Mouse (Mus musculus): ENCODE data around the gene Slc29a1.

Gene Slc29a1

DNA sequence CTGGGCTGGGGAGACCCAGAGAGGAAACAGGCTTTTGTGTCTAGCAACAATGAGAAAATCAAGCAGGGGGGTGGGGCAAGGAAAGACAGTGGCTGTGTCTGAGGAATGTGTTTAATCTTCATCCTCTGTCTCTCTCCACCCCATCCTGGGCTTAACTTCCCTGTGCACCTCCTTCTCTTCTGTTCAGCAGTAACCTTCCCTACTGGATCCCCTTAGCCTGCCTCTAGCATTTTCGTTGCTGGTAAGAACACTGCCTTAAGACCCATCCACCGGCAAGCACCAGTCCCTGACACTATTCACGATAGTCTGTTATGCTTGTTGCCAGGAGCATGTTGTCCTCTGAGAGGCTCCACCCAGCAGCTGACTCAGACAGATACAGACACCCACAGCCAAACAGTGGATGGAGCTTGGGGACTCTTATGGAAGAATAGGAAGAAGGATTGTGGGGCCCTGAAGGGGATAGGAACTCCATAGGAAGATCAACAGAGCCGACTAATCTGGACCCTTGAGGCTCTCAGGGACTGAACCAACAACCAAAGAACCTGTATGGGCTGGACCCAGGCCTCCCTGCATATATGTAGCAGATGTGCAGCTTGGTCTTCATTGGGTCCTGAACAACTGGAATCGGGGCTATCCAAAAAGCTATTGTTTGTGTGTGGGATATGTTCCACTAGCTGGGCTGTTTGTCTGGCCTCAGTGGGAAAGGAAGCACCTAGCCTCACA is 10.9 kb upstream of the Slc29a1 start:
- DNase-seq, result no peak

DNA sequence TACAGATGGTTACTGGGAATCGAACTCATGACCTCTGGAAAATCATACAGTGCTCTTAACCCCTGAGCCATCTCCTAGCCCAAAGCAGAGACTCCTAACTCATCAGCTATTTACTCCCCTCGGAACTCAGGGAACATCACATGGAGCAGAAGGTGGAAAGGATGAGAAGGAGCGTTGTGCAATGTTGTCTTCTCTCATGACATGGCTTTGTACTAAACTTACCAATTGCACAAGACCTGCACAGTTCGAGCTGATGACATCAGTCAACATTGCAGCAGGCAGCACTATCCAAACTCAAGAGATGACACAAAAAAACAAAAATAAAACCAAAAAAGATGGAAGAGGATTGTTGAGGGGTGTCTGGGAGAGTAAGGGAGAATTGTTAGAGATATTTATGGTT is 9.0 kb upstream of the Slc29a1 start:
- DNase-seq, result no peak

GRCm38 (mm10) chr17:45606992-45607879 is 7.8 kb upstream of the Slc29a1 start:
- no peak for DNase-seq

DNA sequence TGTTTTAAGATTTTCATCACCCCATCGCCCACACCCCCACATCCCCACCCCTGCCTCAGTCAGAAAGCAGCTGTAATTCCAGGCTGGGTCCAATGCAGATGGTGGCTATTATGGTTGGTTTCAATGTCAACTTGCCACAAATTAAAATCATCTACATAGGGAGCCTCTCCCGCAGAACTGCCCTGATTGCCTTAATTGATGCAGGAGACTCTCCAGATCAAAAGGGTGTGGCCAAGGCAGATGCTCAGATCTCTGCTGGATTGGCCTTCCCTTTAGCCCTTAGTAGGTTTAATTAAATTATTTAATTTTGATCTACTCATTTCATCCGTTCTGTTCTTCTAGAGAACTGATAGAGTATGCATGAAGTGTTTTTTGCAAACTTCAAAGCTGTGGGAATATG is 3.6 kb upstream of the Slc29a1 start:
- DNase-seq, result no peak

DNA sequence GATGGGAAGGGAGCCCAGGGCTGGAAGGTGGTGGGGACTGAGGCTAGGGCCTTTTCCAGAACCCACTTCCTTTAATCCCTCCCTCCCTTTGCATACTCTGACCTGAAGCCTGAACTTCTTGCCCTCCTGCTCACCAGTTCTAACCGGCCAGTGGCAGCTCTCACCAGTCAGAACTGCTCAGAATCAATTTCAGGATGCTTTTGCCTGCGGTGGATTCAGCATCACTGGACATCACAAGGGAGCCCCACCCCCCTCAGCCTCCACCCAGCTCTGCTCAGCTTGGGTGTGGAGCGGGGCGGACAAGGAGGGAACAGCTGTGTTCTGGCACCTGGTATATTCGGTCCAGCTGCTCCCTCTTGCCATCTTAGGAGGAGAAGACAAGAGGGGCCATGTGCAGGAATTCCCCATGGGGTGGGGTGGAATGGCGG is 2.5 kb upstream of the Slc29a1 start, which contains the start of gene Mymx:
Gene Mymx, minus strand, starts transcription at position 226 of the 428 bp plus-strand sequence.
- no peak for DNase-seq

DNA sequence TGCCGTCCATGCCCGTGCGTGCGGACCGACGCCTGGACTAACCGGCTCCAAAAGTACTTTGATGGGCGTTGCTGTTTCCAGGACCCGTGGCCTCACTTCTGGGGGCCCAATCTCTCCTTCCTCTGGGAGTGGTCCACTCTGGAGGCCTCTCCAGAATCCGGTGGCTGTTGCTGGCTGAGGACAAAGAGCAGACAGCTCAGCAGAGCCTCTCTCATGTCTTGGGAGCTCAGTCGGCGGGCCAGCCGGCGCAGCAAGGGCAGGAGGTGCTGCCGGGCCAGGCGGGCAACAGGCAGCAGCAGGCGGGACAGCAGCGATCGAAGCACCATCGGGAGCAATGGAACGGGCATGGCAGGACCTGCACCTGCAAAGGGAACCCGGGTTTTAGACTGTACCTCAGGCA is 1.9 kb upstream of the Slc29a1 start:
- DNase-seq, result no peak

DNA sequence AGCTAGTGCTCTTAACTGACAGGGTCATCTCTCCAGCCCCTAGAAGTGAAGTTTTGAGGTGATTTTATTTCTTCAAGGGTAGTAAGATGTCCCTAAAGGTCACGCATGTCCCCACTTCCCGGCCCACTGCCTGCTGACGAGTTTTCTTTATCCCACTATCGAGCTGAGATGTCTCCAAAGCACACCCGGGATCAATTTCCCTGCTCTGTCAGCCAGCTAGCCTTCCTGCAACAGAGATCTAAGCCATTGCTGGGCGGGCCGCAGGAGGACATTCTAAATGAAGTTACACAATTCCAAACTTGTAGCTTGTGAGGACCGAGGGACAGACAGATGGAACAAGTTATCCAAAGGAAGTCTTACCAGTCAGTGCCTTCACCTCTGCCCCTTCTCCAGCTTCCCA is 861 bp upstream of the Slc29a1 start:
- no peak for DNase-seq

- no peak for DNase-seq
Measured at GRCm38 (mm10) chr17:45598891-45599290, 515 bp downstream of the Slc29a1 start.

GRCm38 (mm10) chr17:45598376-45598775 is 1.0 kb downstream of the Slc29a1 start:
- DNase-seq, result no peak

DNA sequence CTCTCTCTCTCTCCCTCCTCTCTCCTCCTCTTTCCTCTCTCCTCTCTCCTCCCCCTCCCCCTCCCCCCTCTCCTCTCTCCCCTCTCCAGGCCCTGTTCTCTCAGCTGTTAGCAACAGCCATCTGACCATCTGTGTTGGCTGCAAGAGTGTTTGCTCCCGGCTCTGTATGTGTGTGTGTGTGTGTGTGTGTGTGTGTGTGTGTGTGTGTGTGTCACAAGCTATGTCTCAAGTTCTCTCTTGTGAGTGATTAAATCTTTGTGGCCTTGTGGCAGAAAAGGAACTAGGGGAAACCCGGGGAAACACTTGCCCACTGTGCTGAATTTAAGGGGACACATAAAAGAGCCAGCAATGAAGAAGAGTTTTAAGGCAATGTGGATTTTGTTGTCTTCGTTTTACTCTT is 1.6 kb downstream of the Slc29a1 start:
- peak in 1 of 2 experiments; percentile 55 for DNase-seq

DNA sequence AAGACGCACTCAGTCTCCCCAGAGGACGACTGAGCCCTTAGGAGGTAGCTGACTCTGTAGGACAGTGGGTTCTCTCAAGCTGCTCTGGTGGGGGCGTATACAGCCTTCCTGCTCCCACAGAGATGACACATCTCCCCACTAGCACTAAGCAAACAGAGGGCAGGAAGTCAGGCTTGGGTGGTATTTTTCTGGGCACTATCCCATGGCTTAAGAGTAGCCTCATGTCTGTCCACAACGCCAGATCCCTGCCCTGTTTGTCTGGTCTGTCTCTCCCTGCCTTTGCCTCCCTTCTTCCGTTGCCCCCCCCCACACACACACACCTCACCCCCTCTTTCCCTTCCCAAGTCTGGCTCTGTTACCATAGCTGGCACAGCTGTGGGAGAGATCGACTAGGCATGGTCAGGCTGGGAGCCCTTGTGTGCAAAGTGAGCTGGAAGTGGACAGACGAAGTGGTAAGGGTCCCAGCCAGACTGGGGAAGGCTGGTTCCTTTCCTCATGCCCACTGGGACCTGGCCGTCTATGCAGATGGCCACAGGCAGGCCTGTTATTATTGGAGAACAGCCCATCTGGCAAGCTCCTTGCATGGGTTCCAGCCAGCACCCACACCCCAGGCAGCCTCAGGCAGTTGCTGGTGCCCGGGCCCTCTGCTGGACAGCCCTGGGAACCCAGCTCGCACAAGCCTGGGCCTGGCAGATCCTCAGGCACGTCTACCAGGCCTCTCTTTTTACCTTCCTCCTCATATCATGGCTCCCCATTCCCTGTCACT is 2.6 kb downstream of the Slc29a1 start:
- peak; percentile 65 to 73 for DNase-seq

DNA sequence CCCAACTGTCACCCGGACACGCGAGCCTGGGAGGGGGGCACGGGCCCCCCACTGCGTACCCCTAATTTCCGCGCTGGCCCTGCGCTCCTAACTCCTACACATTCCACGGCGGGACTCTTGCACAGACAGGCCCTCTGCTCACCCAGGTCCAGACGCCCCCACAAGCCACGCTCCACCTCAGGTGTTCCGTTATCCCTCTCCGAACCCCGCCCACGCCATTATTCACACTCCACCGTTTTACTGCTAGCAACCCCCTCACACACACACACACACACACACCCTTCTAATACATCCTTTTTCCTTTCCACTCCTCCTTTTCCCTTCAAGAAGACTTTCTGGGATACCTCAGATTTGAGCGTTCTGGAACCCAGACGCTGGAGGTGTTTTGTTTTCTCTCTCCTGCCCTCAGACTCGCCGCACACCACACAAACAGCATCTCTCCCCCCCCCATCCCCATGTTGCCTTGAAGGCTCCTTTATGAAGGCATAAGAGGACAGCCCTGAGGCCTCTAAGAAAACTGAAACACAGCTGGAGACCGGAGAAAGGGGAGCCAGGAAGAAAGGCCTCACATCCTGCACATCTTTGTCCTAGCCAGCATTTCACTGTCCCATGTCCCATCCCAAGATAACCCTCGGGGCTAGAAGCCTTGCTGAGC is 3.5 kb downstream of the Slc29a1 start:
- DNase-seq, result peak in 1 of 2 experiments; percentile 56

- DNase-seq, result peak; percentile 80 to 85
Measured at GRCm38 (mm10) chr17:45594881-45595735, 4.3 kb downstream of the Slc29a1 start.

- no peak for DNase-seq
Measured at GRCm38 (mm10) chr17:45594195-45594594, 5.2 kb downstream of the Slc29a1 start.

DNA sequence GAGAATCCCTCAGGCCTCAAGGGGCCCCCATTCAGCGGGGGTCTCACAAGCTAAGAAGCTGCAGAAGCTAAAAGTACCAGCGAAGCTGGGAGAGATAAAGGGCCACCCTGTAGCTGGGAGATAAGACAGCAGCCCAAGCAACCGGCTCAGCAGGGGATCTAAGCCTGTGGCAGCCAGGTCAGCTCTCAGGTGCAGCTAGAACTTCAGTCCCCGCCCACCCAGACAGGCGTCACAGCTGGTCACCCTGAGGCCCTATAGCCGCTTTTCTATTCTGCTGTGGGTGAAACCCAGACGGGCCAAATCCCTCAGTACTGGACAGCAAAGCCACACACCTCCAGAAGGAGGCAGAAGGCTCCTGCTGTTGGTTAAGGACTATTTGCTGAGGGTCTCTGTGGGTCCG is 5.9 kb downstream of the Slc29a1 start:
- no peak for DNase-seq

- DNase-seq, result no peak
Measured at GRCm38 (mm10) chr17:45592606-45593431, 6.6 kb downstream of the Slc29a1 start.

GRCm38 (mm10) chr17:45591701-45592605 is 7.5 kb downstream of the Slc29a1 start:
- peak in 1 of 2 experiments; percentile 64 for DNase-seq

DNA sequence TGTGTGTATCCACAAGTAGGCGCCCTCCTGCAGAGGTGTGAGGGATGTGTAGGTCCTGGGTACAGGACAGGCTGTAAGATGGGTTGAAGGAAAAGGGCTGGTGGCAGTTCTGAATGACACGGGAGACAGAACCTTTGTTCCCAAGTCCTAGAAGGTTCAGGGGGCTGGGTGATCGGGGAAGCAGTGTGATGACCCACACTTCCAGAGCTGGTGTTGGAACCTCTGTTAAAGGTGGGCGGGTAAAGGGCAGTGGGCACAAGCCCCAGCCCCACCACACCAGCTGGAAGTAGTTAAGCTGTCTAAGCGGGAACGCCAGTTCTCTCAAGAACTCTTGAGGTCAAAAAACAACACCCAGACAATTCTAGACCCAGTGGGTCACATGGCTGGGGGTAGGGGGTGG is 9.0 kb downstream of the Slc29a1 start:
- peak in 1 of 2 experiments; percentile 11 for DNase-seq

DNA sequence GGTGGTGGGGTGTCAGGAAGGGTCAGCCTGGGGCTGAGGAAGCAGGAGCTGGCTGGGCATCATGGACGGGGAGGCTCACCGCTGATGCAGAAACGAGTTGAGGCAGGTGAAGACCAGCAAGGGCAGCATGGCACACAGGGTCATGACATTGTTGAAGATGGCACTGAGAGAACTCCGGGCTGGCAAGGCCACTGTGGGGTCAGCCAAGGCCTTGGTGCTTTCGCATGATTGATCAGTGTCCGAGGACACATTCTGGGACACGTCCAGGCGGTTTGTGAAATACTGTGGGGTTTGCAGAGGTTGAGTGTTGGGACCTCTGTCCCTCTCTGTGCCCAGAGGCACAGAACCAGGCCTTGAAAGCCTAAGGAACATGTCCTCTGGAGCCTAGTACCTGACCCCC is 9.6 kb downstream of the Slc29a1 start:
- peak; percentile 7 to 14 for DNase-seq
